Comparison of ENCODE assay signal across 8 mouse cellular contexts in genomic region chr3:113656940-113657339, GRCm38 (mm10). TPM values are rescaled to one million over a fixed set of nuclear protein-coding genes. Genes with fewer than 3 reads are reported as not detected.
DNase-seq lines count a peak whose midpoint lies in the region; ATAC-seq and TF ChIP-seq lines count a peak whose summit lies in the region.

No protein-coding gene starts in this region.

- DNase-seq in kidney, adult 9 months, result peak; percentile 10
- DNase-seq in kidney, adult 8-10 months, result no peak
- peak; percentile 49 for DNase-seq in MEL-GATA-1-ER (ENCODE audit: extremely low read depth, low read depth)
- peak; percentile 65 for DNase-seq in embryonic facial prominence, embryonic 10.5 days (ENCODE audit: low spot score)
- DNase-seq in ovary, postnatal 14 days (ENCODE audit: low spot score), result no peak
- DNase-seq in heart, adult 11 months, result no peak

- no peaks in the 10 kb centered on the region for H3K4me1 ChIP-seq in embryonic facial prominence, embryonic 10.5 days
- H3K4me1 ChIP-seq in intestine, postnatal 0 days (replicated peaks; ENCODE audit: control insufficient read depth, insufficient read depth, low read length), result no peaks in the 10 kb centered on the region
- no peaks in the 10 kb centered on the region for H3K4me1 ChIP-seq in midbrain, embryonic 12.5 days

- peak; percentile 72 for TF ChIP-seq CTCF in intestine, postnatal 0 days (IDR thresholded peaks at IDR 0.05; ENCODE audit: low read depth)

- no peak overlapping the region for H3K27ac ChIP-seq in embryonic facial prominence, embryonic 10.5 days (replicated peaks)
- H3K27ac ChIP-seq in intestine, postnatal 0 days (ENCODE audit: low read depth, low read length), result no peak overlapping the region
- no peak overlapping the region for H3K27ac ChIP-seq in midbrain, embryonic 12.5 days (replicated peaks)

- no peak overlapping the region for H3K9ac ChIP-seq in intestine, postnatal 0 days (ENCODE audit: low read depth, low read length)
- no peak overlapping the region for H3K9ac ChIP-seq in midbrain, embryonic 12.5 days (replicated peaks)

- H3K27me3 ChIP-seq in embryonic facial prominence, embryonic 10.5 days (replicated peaks; ENCODE audit: low read depth, poor library complexity, severe bottlenecking), result no peaks in the 10 kb centered on the region
- no peaks in the 10 kb centered on the region for H3K27me3 ChIP-seq in intestine, postnatal 0 days (replicated peaks; ENCODE audit: control insufficient read depth, insufficient read depth, low read length)
- no peaks in the 10 kb centered on the region for H3K27me3 ChIP-seq in midbrain, embryonic 12.5 days

- H3K4me3 ChIP-seq in embryonic facial prominence, embryonic 10.5 days, result no peak overlapping the region
- no peak overlapping the region for H3K4me3 ChIP-seq in intestine, postnatal 0 days (ENCODE audit: low read depth, low read length)
- no peak overlapping the region for H3K4me3 ChIP-seq in midbrain, embryonic 12.5 days

- H3K9me3 ChIP-seq in embryonic facial prominence, embryonic 10.5 days, result no peaks in the 10 kb centered on the region
- no peaks in the 10 kb centered on the region for H3K9me3 ChIP-seq in intestine, postnatal 0 days (ENCODE audit: control insufficient read depth)
- no peaks in the 10 kb centered on the region for H3K9me3 ChIP-seq in midbrain, embryonic 12.5 days

- no peak for ATAC-seq in intestine, postnatal 0 days
- ATAC-seq in midbrain, embryonic 12.5 days (ENCODE audit: low FRiP score, low read depth), result peak; percentile 93

- no peaks in the 10 kb centered on the region for H3K36me3 ChIP-seq in embryonic facial prominence, embryonic 10.5 days (replicated peaks)
- H3K36me3 ChIP-seq in intestine, postnatal 0 days (ENCODE audit: control insufficient read depth, insufficient read depth), result no peaks in the 10 kb centered on the region
- H3K36me3 ChIP-seq in midbrain, embryonic 12.5 days, result no peaks in the 10 kb centered on the region

- H3K4me2 ChIP-seq in intestine, postnatal 0 days (replicated peaks; ENCODE audit: low read depth), result no peak overlapping the region
- no peak overlapping the region for H3K4me2 ChIP-seq in midbrain, embryonic 12.5 days (replicated peaks)

- 69% methylated on average over 2 of the region's 2 CpGs for WGBS in embryonic facial prominence, embryonic 10.5 days
- WGBS in intestine, postnatal 0 days, result 63% methylated on average over 2 of the region's 2 CpGs
- WGBS in midbrain, embryonic 12.5 days, result 69% methylated on average over 2 of the region's 2 CpGs

RNA-seq across cellular contexts. Expression of gene Rnpc3, which starts 27.0 kb away (rescaled TPM):
- polyA plus RNA-seq in embryonic facial prominence, embryonic 10.5 days (2016; fragmentation: Nextera tagmentation; extraction: Ambion mirVana), result 32.3 and 34.6 TPM in 2 replicates
- polyA plus RNA-seq in intestine, postnatal 0 days (2015; fragmentation: Nextera tagmentation; extraction: Ambion mirVana), result 18.9 and 19.8 TPM in 2 replicates
- 57.8 and 59.2 TPM in 2 replicates for polyA plus RNA-seq in midbrain, embryonic 12.5 days (2016; fragmentation: Nextera tagmentation; extraction: Ambion mirVana)

RNA-seq across cellular contexts. Expression of gene Amy1, which starts 50.4 kb away (rescaled TPM):
- 0.27 and 0.48 TPM in 2 replicates for polyA plus RNA-seq in embryonic facial prominence, embryonic 10.5 days (2016; fragmentation: Nextera tagmentation; extraction: Ambion mirVana)
- 1.1 and 2.5 TPM in 2 replicates for polyA plus RNA-seq in intestine, postnatal 0 days (2015; fragmentation: Nextera tagmentation; extraction: Ambion mirVana)
- 3.9 and 4.1 TPM in 2 replicates for polyA plus RNA-seq in midbrain, embryonic 12.5 days (2016; fragmentation: Nextera tagmentation; extraction: Ambion mirVana)

Comparison
In these comparisons a context has a peak if more than half of its experiments do, and no peak if none do; other contexts are left out.
1. DNase-seq: peak in kidney, adult 9 months (single experiment), MEL-GATA-1-ER (single experiment) and embryonic facial prominence, embryonic 10.5 days (single experiment); none in kidney, adult 8-10 months (0 of 2), ovary, postnatal 14 days (single experiment) and heart, adult 11 months (single experiment).